Mouse (Mus musculus): Measurements from ENCODE around the gene Olfr723. TPM values are rescaled to one million over a fixed set of nuclear protein-coding genes. Genes with fewer than 3 reads are reported as not detected.
"Not testable (repeated sequence)": the region's sequence is repeated elsewhere in the genome, so short reads cannot be mapped to it uniquely, and the experiment has no call there.

The Olfr723 gene
- not detected in 2 replicates for polyA plus RNA-seq (2012; ENCODE audit: insufficient read depth, insufficient read length, low replicate concordance, missing spikeins)

GRCm38 (mm10) chr14:49931687-49932086, at the start of gene Olfr723:
TSS of gene Olfr723 (minus strand) at chr14:49931787.
- not testable (repeated sequence) for H3K27ac ChIP-seq (ENCODE audit: insufficient read depth, low read depth, low read length); H3K4me1 ChIP-seq (ENCODE audit: control insufficient read depth, insufficient read depth, low read length)

GRCm38 (mm10) chr14:49963174-49963573, 31.6 kb upstream of the Olfr723 start, which contains the start of gene Olfr724:
TSS of gene Olfr724 (minus strand) at chr14:49963274.
- H3K4me3 ChIP-seq (ENCODE audit: insufficient read depth, low read depth, low read length); H3K27ac ChIP-seq (ENCODE audit: insufficient read depth, low read depth, low read length); H3K4me1 ChIP-seq (ENCODE audit: control insufficient read depth, insufficient read depth, low read length): not testable (repeated sequence)
- WGBS, result 61% methylated on average over 1 of the region's 1 CpGs

More at GRCm38 (mm10) chr14:49931687-49932086, at the start of gene Olfr723:
- H3K4me3 ChIP-seq (ENCODE audit: insufficient read depth, low read depth, low read length), result not testable (repeated sequence)

GRCm38 (mm10) chr14:49955890-49956289, 24.3 kb upstream of the Olfr723 start:
- H3K4me3 ChIP-seq (ENCODE audit: insufficient read depth, low read depth, low read length), result no peak overlapping the region
- H3K27ac ChIP-seq (ENCODE audit: insufficient read depth, low read depth, low read length), result no peak overlapping the region
- no peak for TF ChIP-seq CTCF (IDR thresholded peaks at IDR 0.05; ENCODE audit: insufficient read depth, low read depth, low read length)
- no peak for TF ChIP-seq POLR2A (IDR thresholded peaks at IDR 0.05; ENCODE audit: insufficient read depth, low read depth, low read length)
- WGBS, result 61% methylated on average over 2 of the region's 2 CpGs
- no peaks in the 10 kb centered on the region for H3K4me1 ChIP-seq (ENCODE audit: control insufficient read depth, insufficient read depth, low read length)

GRCm38 (mm10) chr14:49901899-49902298, 29.7 kb downstream of the Olfr723 start, which contains the start of gene Olfr722:
TSS of gene Olfr722 (minus strand) at chr14:49901999.
- H3K4me3 ChIP-seq (ENCODE audit: insufficient read depth, low read depth, low read length), result no peak within 1 kb of the TSS
- H3K27ac ChIP-seq (ENCODE audit: insufficient read depth, low read depth, low read length), result no peak within 1 kb of the TSS
- no peaks in the 10 kb centered on the region for H3K4me1 ChIP-seq (ENCODE audit: control insufficient read depth, insufficient read depth, low read length)
- TF ChIP-seq POLR2A (IDR thresholded peaks at IDR 0.05; ENCODE audit: insufficient read depth, low read depth, low read length), result no peak
- no peak for TF ChIP-seq CTCF (IDR thresholded peaks at IDR 0.05; ENCODE audit: insufficient read depth, low read depth, low read length)

Other genes with a start within 250 kb of the Olfr723 start
- 34.3 TPM in 1 of 2 replicates, not detected in the other for gene Armh4, start 148.4 kb downstream of the Olfr723 start, polyA plus RNA-seq (2012; ENCODE audit: insufficient read depth, insufficient read length, low replicate concordance, missing spikeins)
- gene Olfr722, start 29.8 kb downstream of the Olfr723 start, polyA plus RNA-seq (2012; ENCODE audit: insufficient read depth, insufficient read length, low replicate concordance, missing spikeins), result not detected in 2 replicates
- not detected in 2 replicates for gene Olfr724, start 31.5 kb upstream of the Olfr723 start, polyA plus RNA-seq (2012; ENCODE audit: insufficient read depth, insufficient read length, low replicate concordance, missing spikeins)
- not detected in 2 replicates for gene Olfr725, start 108.6 kb upstream of the Olfr723 start, polyA plus RNA-seq (2012; ENCODE audit: insufficient read depth, insufficient read length, low replicate concordance, missing spikeins)
- not detected in 2 replicates for gene Olfr726, start 159.2 kb upstream of the Olfr723 start, polyA plus RNA-seq (2012; ENCODE audit: insufficient read depth, insufficient read length, low replicate concordance, missing spikeins)
- gene Olfr727, start 191.4 kb upstream of the Olfr723 start, polyA plus RNA-seq (2012; ENCODE audit: insufficient read depth, insufficient read length, low replicate concordance, missing spikeins), result not detected in 2 replicates
- gene Olfr728, start 210.9 kb upstream of the Olfr723 start, polyA plus RNA-seq (2012; ENCODE audit: insufficient read depth, insufficient read length, low replicate concordance, missing spikeins), result not detected in 2 replicates
- gene Olfr729, start 221.1 kb upstream of the Olfr723 start, polyA plus RNA-seq (2012; ENCODE audit: insufficient read depth, insufficient read length, low replicate concordance, missing spikeins), result not detected in 2 replicates